Mouse (Mus musculus) forebrain, embryonic 11.5 days (tissue): ENCODE data around the gene Clptm1. TPM values are rescaled to one million over a fixed set of nuclear protein-coding genes. Genes with fewer than 3 reads are reported as not detected.
A peak's percentile ranks its signal among the peaks of the same experiment; 100 is the strongest.
"Not testable (repeated sequence)": the region's sequence is repeated elsewhere in the genome, so short reads cannot be mapped to it uniquely, and the experiment has no call there.

Experiments used
- ATAC-seq: fragments of 200-750 bp; cut with Nextera tagmentation; replicated peaks from 2 replicates; pipeline ENCODE4 v1.8.0; 2017; ENCODE audit warnings: moderate TSS enrichment; ENCODE audit not compliant: low FRiP score
- DNase-seq: peaks from one replicate; pipeline ENCODE4 v3.0.0-alpha.2; 2017; ENCODE audit warnings: low spot score
- H3K27ac ChIP-seq: fragments of 300-500 bp; sonication (generic); 2 replicates; pipeline ENCODE4 v1.5.1; 2014; ENCODE audit warnings: low read depth, low read length
- H3K27me3 ChIP-seq: fragments of 300-500 bp; sonication (generic); 2 replicates; pipeline ENCODE4 v1.6.1; 2014; ENCODE audit warnings: mild to moderate bottlenecking, low read length, mixed read lengths; ENCODE audit not compliant: control insufficient read depth, insufficient read depth
- H3K36me3 ChIP-seq: fragments of 300-500 bp; sonication (generic); 2 replicates; pipeline ENCODE4 v1.6.1; 2014; ENCODE audit warnings: mild to moderate bottlenecking, low read length, moderate library complexity, mixed read lengths; ENCODE audit not compliant: control insufficient read depth, insufficient read depth
- H3K4me1 ChIP-seq: fragments of 300-500 bp; sonication (generic); replicated peaks from 2 replicates; pipeline ENCODE4 v1.6.1; 2014; ENCODE audit warnings: low read length, mixed read lengths; ENCODE audit not compliant: control insufficient read depth, insufficient read depth
- H3K4me2 ChIP-seq: fragments of 300-500 bp; sonication (generic); 2 replicates; pipeline ENCODE4 v1.6.1; 2014; ENCODE audit warnings: low read depth, mild to moderate bottlenecking, low read length, moderate library complexity, mixed read lengths; ENCODE audit not compliant: severe bottlenecking
- H3K4me3 ChIP-seq: fragments of 300-500 bp; sonication (generic); 2 replicates; pipeline ENCODE4 v1.5.1; 2014; ENCODE audit warnings: low read depth, low read length
- H3K9ac ChIP-seq: fragments of 300-500 bp; sonication (generic); 2 replicates; pipeline ENCODE4 v1.6.1; 2014; ENCODE audit warnings: low read length
- H3K9me3 ChIP-seq: fragments of 300-500 bp; sonication (generic); 2 replicates; pipeline ENCODE4 v1.6.1; 2016; ENCODE audit warnings: low read length, mixed read lengths; ENCODE audit not compliant: control insufficient read depth
- WGBS: fragments of 180-500 bp; shearing (Covaris S2); extraction: QIAGEN DNeasy Blood & Tissue Kit; methylation state at CpG from one replicate; pipeline ENCODE4 v1.1.7; 2014; 5-methylcytosine and 5-hydroxymethylcytosine counted together
- polyA plus RNA-seq: library from polyadenylated mRNA; unstranded; fragments of >200 nt; fragmentation: Nextera tagmentation; extraction: Ambion mirVana; gene quantifications from 2 replicates; pipeline ENCODE4 v1.2.1, GENCODE M21; 2014

Clptm1 gene
- polyA plus RNA-seq, 1 experiment from 2014 or later: 89.1 TPM

DNA sequence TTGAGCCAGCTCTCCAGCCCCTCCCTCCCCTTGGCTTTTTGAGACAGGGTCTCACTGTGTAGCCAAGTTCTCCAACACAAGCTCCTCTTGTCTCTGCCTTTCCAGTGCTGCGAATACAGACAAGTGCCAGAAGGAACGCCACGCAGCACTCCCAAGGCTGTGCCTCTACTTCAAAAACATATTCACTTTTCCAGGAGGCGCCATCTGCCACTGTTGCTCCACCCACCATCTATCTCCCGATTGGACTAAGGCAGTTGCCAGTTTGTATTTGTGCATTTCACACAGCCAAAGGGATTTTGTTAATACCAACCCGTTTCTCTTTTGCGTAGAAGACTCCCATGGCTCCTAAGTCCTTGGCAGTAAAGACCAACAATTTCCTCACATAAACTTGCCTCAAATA, 44.0 kb downstream of the Clptm1 start:
- 90% methylated on average over 7 of the region's 7 CpGs for WGBS
- no peaks in the 10 kb centered on the region for H3K27me3 ChIP-seq
- ATAC-seq: no peak
- H3K27ac ChIP-seq: no peak overlapping the region
- no peaks in the 10 kb centered on the region for H3K9me3 ChIP-seq
- no peak overlapping the region for H3K4me2 ChIP-seq
- H3K4me3 ChIP-seq: no peak overlapping the region
- no peaks in the 10 kb centered on the region for H3K36me3 ChIP-seq
- peaks cover 5% of the 10 kb centered on the region; the same call in 1 of the 2 replicates for H3K4me1 ChIP-seq
- no peak for DNase-seq
- H3K9ac ChIP-seq: no peak overlapping the region

DNA sequence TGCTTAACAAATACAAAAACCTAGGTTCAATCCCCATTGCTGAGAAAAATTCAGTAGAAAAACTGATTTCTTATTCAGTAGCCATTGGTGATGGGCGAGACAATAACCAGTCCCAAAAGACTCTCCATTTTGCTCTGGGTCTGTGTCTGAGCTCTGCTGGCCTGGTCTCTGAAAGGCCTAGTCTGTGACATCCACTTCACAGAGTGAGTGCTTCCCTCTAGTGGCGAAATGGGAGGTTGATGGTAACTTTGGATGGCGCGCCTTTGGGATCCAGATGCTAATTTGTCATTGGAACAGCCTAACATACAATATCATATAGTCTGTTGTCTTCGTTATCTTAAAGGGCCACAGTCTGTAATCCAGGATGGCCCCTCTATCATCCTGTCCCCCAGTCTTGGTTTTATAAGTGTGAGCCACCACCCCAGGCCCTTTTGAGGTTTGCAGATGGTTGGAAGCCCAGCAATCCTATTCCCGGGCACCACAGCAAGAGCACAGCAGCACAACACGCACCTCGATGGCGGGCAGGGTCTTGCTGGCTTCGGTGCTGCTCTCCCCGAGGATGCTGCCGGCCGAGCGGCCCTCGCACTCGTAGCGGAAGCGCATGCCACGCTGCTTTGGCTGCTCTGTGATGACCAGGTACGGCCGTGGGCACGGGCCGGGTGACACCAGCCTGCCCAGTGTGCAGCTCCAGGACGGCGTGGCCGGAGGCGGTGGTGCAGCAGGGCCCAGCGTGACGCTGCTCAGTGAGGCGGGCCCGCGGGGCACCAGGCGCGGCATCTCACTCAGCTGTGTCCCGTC, 45.6 kb downstream of the Clptm1 start:
- Histone ChIP-seq H3K27me3 (no peaks in the 10 kb centered on the region), H3K4me2 (peak overlapping the region; percentile 54), H3K4me3 (peak overlapping the region; percentile 26), H3K36me3 (no peaks in the 10 kb centered on the region), H3K9ac (peak overlapping the region; percentile 52), H3K27ac (no peak overlapping the region), H3K4me1 (peaks cover 5% of the 10 kb centered on the region; the same call in 1 of the 2 replicates), H3K9me3 (no peaks in the 10 kb centered on the region)
- 7% methylated on average over 35 of the region's 35 CpGs for WGBS
- DNase-seq: peak; percentile 83
- peak; percentile 85 for ATAC-seq

DNA sequence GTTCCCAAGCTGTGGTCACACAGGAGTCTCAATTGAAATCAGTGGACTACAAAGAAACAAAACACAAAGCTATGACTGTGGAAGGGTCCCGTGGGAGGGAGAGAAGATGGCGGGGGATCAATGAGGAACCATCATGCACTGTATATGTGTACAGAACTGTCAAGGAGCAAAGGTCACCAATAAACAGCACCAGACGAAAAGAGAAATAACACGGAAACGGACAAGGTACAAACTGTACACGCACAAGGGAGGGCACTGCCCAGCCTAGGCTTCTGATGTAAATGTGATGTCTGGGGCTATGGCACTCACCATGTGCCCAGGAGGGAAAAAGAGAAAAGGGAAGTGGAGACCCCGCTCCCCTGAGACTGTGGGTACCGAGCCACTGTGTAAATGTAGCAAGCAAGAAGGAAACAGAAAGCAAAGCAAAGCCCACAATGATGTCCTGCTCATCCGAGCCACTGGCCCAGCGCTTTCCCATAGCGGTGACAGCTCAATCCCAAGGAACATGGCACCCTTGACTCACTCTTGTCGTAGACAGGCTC, 49.7 kb downstream of the Clptm1 start:
- H3K4me1 ChIP-seq: peaks cover 5% of the 10 kb centered on the region; the same call in 1 of the 2 replicates
- no peak overlapping the region for H3K4me2 ChIP-seq
- H3K27me3 ChIP-seq: no peaks in the 10 kb centered on the region
- no peaks in the 10 kb centered on the region for H3K36me3 ChIP-seq
- DNase-seq (no peak), ATAC-seq (no peak)
- H3K4me3 ChIP-seq: no peak overlapping the region
- no peaks in the 10 kb centered on the region for H3K9me3 ChIP-seq
- no peak overlapping the region for H3K9ac ChIP-seq
- no peak overlapping the region for H3K27ac ChIP-seq
- 92% methylated on average over 12 of the region's 12 CpGs for WGBS

DNA sequence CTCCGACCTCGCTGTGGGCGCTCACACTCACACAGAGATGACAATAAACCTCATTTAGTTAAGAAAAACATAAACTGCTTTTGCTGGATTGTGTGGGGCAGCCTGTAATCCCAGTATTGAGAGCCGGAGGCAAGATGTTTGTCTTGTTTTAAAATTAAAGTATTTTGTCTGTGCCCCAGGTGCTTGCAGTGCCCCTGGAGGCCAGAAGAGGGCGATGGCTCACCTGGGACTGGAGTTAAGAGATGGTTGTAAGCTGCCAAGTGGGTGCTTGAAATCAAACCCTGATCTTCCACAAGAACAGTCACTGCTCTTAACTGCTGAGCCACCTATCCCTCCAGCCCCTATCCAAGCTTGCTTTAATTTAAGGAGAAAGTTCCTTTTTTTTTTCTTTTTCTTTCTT, 53.9 kb downstream of the Clptm1 start:
- H3K27me3 ChIP-seq: no peaks in the 10 kb centered on the region
- no peak overlapping the region for H3K4me2 ChIP-seq
- H3K9me3 ChIP-seq: no peaks in the 10 kb centered on the region
- no peak overlapping the region for H3K9ac ChIP-seq
- H3K36me3 ChIP-seq: no peaks in the 10 kb centered on the region
- ATAC-seq: no peak
- H3K4me3 ChIP-seq: no peak overlapping the region
- no peaks in the 10 kb centered on the region for H3K4me1 ChIP-seq
- DNase-seq: no peak
- no peak overlapping the region for H3K27ac ChIP-seq
- WGBS: 74% methylated on average over 5 of the region's 5 CpGs

DNA sequence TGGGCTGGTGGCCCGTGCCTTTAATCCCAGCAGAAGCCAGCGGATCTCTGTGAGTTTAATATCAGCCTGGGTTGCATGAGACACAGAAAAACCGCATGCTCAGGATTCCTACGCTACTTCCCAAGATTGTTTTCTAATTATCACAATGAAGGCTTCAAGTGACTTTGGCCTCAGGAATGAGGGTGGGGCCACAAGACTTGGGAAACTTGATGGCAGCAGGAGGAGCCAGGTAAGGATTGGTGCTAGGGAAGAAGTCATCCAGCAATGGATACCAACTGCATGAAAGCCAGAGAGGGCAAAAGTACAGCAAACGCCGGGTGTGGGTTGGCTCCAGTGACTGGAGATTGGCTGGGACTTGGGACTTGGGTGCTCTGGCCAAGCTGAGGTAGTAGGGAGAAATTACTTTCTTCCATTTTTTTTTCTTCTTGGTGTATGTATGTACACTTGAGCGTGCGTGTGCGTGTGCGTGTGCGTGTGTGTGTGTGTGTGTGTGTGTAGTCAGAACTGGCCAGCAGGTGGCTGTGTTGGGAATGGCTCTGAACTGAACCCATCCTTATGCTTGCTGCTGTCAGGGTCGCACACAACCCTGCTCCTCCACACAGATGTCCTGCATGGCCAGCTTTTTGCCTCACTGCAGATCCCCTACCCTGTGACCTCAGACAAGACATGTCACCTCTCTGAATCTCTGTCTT, 55.0 kb downstream of the Clptm1 start:
- Histone ChIP-seq H3K27me3 (no peaks in the 10 kb centered on the region), H3K4me2 (no peak overlapping the region), H3K27ac (no peak overlapping the region), H3K9ac (no peak overlapping the region), H3K4me3 (no peak overlapping the region), H3K36me3 (no peaks in the 10 kb centered on the region), H3K9me3 (no peaks in the 10 kb centered on the region), H3K4me1 (no peaks in the 10 kb centered on the region)
- 88% methylated on average over 12 of the region's 12 CpGs for WGBS
- no peak for ATAC-seq
- DNase-seq: no peak

DNA sequence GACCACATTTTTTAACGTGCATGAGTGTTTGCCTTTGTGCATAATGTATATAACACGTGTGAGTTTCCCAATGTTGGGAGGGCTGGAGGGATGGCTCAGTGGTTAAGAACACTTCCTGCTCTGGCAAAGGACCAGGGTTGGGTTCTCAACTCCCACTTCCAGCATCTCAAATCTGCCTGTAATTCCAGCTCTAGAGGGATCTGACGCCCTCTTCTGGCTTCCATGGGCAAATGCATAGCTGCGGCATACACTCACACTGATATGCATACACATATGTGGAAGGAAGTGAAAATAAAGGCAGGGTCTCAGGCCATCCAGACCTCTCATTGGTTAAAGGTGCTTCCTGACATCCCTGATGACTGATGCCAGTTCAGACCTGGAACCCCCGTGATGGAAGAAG, 57.5 kb downstream of the Clptm1 start:
- Histone ChIP-seq H3K9ac (no peak overlapping the region), H3K4me3 (no peak overlapping the region), H3K36me3 (no peaks in the 10 kb centered on the region), H3K27ac (no peak overlapping the region), H3K4me1 (0 out of 2 replicates have a peak, but pooled peaks cover 8% of the 10 kb centered on the region), H3K4me2 (no peak overlapping the region), H3K27me3 (no peaks in the 10 kb centered on the region), H3K9me3 (no peaks in the 10 kb centered on the region)
- WGBS: 85% methylated on average over 5 of the region's 5 CpGs
- no peak for ATAC-seq
- no peak for DNase-seq

DNA sequence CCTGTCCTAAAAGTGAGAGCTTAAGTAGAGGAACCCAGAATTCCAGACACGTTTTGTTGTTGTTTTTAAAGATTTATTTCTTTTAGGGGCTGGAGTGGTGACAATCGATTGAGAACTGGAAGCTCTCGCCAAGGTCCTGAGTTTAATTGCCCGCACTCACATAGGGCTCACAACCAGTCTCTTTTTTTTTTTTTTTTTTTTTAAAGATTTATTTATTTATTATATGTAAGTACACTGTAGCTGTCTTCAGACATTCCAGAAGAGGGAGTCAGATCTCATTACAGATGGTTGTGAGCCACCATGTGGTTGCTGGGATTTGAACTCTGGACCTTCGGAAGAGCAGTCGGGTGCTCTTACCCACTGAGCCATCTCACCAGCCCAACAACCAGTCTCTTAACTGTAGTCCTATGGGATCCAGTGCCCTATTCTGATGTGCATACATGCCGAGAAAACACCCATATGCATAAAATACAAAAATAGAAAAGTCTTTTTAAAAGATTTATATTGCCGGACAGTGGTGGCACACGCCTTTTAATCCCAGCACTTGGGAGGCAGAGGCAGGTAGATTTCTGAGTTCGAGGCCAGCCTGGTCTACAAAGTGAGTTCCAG, 60.1 kb downstream of the Clptm1 start:
- ATAC-seq, DNase-seq, H3K4me1 ChIP-seq, H3K36me3 ChIP-seq, H3K9me3 ChIP-seq, H3K27me3 ChIP-seq, H3K27ac ChIP-seq, H3K9ac ChIP-seq: not testable (repeated sequence)
- WGBS: 61% methylated on average over 10 of the region's 10 CpGs
- Histone ChIP-seq H3K4me2 (peak overlapping the region; percentile 58), H3K4me3 (peak overlapping the region; percentile 69)

DNA sequence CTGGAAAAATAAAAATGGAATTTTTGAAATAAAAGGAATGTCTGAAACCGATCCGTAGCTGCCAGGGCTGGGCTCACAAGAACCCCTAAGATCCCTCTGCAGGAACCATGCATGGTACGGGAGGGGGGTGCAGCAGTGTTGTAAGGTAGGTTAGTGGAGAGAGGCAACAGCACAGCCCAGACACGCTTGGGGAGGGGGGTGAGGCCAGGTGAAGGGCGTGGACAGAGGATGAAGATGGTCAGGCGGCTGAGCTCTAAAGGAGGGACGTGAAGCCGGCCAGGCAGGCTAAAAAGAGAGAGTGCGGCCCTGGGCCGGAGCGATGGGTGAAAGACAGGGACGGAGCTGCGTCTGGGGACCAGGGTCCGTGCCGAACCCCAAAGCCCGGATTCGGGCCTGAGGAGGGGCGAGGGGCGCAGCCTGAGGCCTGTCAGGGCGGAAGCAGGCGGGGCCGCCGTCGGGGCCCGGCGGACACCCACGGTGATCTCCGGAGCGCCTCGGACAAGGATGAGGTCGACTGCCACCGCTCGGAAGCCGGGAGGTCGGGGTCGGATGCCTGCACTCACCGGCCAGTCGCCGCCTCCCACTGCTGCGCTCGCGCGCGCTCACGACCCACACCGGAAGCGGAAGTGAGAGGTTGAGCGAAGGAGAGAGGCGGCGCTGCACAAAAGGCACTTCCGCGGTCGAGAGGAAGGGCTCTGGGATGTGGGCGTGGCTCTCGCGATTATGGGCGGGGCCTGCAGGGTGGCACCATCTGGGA, 60.8 kb downstream of the Clptm1 start, which contains the start of gene Clasrp:
Gene Clasrp (minus strand): TSS at position 638 of the 757 bp plus-strand sequence.
- Histone ChIP-seq H3K27ac (peak within 1 kb of the TSS; percentile 71), H3K4me2 (peak within 1 kb of the TSS; percentile 58), H3K4me1 (0 out of 2 replicates have a peak, but pooled peaks cover 8% of the 10 kb centered on the region), H3K9ac (peak within 1 kb of the TSS; percentile 94), H3K36me3 (peaks cover 4% of the 10 kb centered on the region; the same call in 1 of the 2 replicates), H3K9me3 (no peaks in the 10 kb centered on the region), H3K4me3 (peak within 1 kb of the TSS; percentile 69), H3K27me3 (no peaks in the 10 kb centered on the region)
- 2% methylated on average over 57 of the region's 57 CpGs for WGBS
- ATAC-seq (peak; percentile 93), DNase-seq (peak; percentile 96)
